Mouse (Mus musculus) hindbrain, embryonic 16.5 days (tissue): ENCODE measurements around the gene Prkd2. TPM values are rescaled to one million over a fixed set of nuclear protein-coding genes. Genes with fewer than 3 reads are reported as not detected.
A peak's percentile ranks its signal among the peaks of the same experiment; 100 is the strongest.

ENCODE experiments used
- ATAC-seq: fragments of 200-750 bp; cut with Nextera tagmentation; 2 replicates; pipeline ENCODE4 v1.8.0; 2017; ENCODE audit warnings: moderate TSS enrichment, moderate library complexity
- H3K27ac ChIP-seq: fragments of 300-500 bp; sonication (generic); 2 replicates; pipeline ENCODE4 v1.5.1; 2014; ENCODE audit warnings: low read depth, mild to moderate bottlenecking, control low read depth, low read length, moderate library complexity
- H3K27me3 ChIP-seq: fragments of 300-500 bp; sonication (generic); replicated peaks from 2 replicates; pipeline ENCODE4 v1.6.1; 2014; ENCODE audit warnings: low read length; ENCODE audit not compliant: control insufficient read depth, insufficient read depth
- H3K36me3 ChIP-seq: fragments of 300-500 bp; sonication (generic); 2 replicates; pipeline ENCODE4 v1.6.1; 2014; ENCODE audit warnings: mild to moderate bottlenecking, low read length, moderate library complexity, mixed read lengths; ENCODE audit not compliant: control insufficient read depth, insufficient read depth
- H3K4me1 ChIP-seq: fragments of 300-500 bp; sonication (generic); 2 replicates; pipeline ENCODE4 v1.6.1; 2014; ENCODE audit warnings: low read depth, low read length; ENCODE audit not compliant: control insufficient read depth, insufficient read depth
- H3K4me2 ChIP-seq: fragments of 300-500 bp; sonication (generic); 2 replicates; pipeline ENCODE4 v1.6.1; 2014; ENCODE audit warnings: mild to moderate bottlenecking, low read length, control low read depth, moderate library complexity
- H3K4me3 ChIP-seq: fragments of 300-500 bp; sonication (generic); 2 replicates; pipeline ENCODE4 v1.5.1; 2014; ENCODE audit warnings: mild to moderate bottlenecking, low read length, control low read depth, moderate library complexity
- H3K9ac ChIP-seq: fragments of 300-500 bp; sonication (generic); 2 replicates; pipeline ENCODE4 v1.6.1; 2014; ENCODE audit warnings: low read depth, mild to moderate bottlenecking, control low read depth, low read length, moderate library complexity
- H3K9me3 ChIP-seq: fragments of 300-500 bp; sonication (generic); 2 replicates; pipeline ENCODE4 v1.6.1; 2014; ENCODE audit warnings: mild to moderate bottlenecking, low read length, moderate library complexity; ENCODE audit not compliant: control insufficient read depth
- WGBS: fragments of 180-500 bp; shearing (Covaris S2); extraction: QIAGEN DNeasy Blood & Tissue Kit; methylation state at CpG from one replicate; pipeline ENCODE4 v1.1.7; 2014; 5-methylcytosine and 5-hydroxymethylcytosine counted together
- polyA plus RNA-seq: library from polyadenylated mRNA; unstranded; fragments of >200 nt; fragmentation: Nextera tagmentation; extraction: Ambion mirVana; gene quantifications from 2 replicates; pipeline ENCODE4 v1.2.1, GENCODE M21; 2015

Gene Prkd2
- polyA plus RNA-seq, 1 experiment from 2014 or later: 5.2 TPM

DNA sequence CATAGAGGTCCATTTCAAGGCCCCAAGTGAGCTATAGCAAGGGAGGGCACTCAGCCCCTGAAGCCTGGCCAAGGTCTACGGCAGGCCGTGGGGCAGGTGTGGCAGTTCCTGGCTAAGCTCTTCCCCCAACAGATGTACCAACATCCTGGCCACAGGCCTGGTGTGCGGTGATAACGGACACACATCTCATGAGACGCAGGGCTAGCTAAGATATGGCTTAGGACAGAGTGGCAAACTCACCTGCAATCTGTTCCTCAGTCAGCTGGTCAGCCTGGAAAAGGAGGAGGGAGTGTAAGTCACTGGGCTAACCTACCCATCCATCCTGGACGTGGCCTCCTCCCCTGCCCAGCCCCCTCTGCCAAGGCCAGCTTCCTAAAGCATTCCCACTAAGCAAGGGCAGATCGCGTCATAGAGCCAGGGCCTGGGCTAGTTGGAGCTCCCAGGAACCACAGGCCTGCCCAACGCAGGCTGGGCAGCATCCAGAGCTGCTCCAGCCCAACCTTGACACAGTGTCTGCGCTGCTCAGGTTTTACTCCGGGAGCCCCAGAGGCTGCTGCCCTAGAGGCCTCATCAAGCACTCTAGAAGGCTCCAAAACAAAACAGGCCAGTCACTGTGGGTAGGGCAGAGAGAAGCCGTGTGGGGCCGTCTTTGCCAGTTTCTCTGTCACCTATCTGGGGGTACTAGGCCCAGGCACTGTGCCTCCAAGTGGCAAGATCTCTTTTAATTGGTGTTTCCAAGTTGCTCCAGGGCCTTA, 76.9 kb downstream of the Prkd2 start:
- Histone ChIP-seq H3K4me3 (peak overlapping the region; percentile 17), H3K27ac (peak overlapping the region; percentile 26; the same call in 1 of the 2 replicates), H3K27me3 (no peaks in the 10 kb centered on the region), H3K4me2 (peak overlapping the region; percentile 92), H3K9ac (peak overlapping the region; percentile 6), H3K9me3 (no peaks in the 10 kb centered on the region), H3K4me1 (peaks cover 47% of the 10 kb centered on the region), H3K36me3 (peaks cover 37% of the 10 kb centered on the region)
- no peak for ATAC-seq
- 77% methylated on average over 13 of the region's 13 CpGs for WGBS

Other genes with a start within 250 kb of the Prkd2 start
- 28.5 and 33.5 TPM in 2 replicates for gene Arhgap35, start 227.9 kb upstream of the Prkd2 start, polyA plus RNA-seq
- gene Ceacam15, start 167.2 kb upstream of the Prkd2 start, polyA plus RNA-seq: not detected in 2 replicates
- 0.33 and 0.51 TPM in 2 replicates for gene Ceacam9, start 121.0 kb upstream of the Prkd2 start, polyA plus RNA-seq
- gene Ap2s1, start 104.5 kb upstream of the Prkd2 start, polyA plus RNA-seq: 447 and 505 TPM in 2 replicates
- 9.6 and 11.5 TPM in 2 replicates for gene Slc1a5, start 61.6 kb upstream of the Prkd2 start, polyA plus RNA-seq
- 159 and 170 TPM in 2 replicates for gene Strn4, start 27.0 kb upstream of the Prkd2 start, polyA plus RNA-seq
- gene Fkrp, start 26.2 kb upstream of the Prkd2 start, polyA plus RNA-seq: 46.9 and 48.4 TPM in 2 replicates
- gene Dact3, start 32.4 kb downstream of the Prkd2 start, polyA plus RNA-seq: 2.9 and 3.5 TPM in 2 replicates
- gene Gng8, start 48.9 kb downstream of the Prkd2 start, polyA plus RNA-seq: 1.5 and 1.6 TPM in 2 replicates
- 0.14 and 0.26 TPM in 2 replicates for gene Ptgir, start 63.6 kb downstream of the Prkd2 start, polyA plus RNA-seq
- gene Calm3, start 81.2 kb downstream of the Prkd2 start, polyA plus RNA-seq: 419 and 442 TPM in 2 replicates
- gene Pnmal2, start 101.8 kb downstream of the Prkd2 start, polyA plus RNA-seq: 143 and 146 TPM in 2 replicates
- gene Pnmal1, start 116.8 kb downstream of the Prkd2 start, polyA plus RNA-seq: 57.4 and 58.3 TPM in 2 replicates
- 5.7 and 7.4 TPM in 2 replicates for gene Gm42372, start 140.2 kb downstream of the Prkd2 start, polyA plus RNA-seq
- gene Ccdc8, start 149.8 kb downstream of the Prkd2 start, polyA plus RNA-seq: 7.9 and 9.9 TPM in 2 replicates
- gene Ppp5c, start 185.0 kb downstream of the Prkd2 start, polyA plus RNA-seq: 132 and 138 TPM in 2 replicates
- gene Hif3a, start 219.5 kb downstream of the Prkd2 start, polyA plus RNA-seq: 6.9 and 8.9 TPM in 2 replicates
- 5.0 and 5.6 TPM in 2 replicates for gene Psg16, start 231.1 kb downstream of the Prkd2 start, polyA plus RNA-seq